Mouse (Mus musculus) midbrain, embryonic 12.5 days (tissue): ENCODE results near the gene Kyat3. TPM values are rescaled to one million over a fixed set of nuclear protein-coding genes. Genes with fewer than 3 reads are reported as not detected.
A peak's percentile ranks its signal among the peaks of the same experiment; 100 is the strongest.
"Not testable (repeated sequence)": the region's sequence is repeated elsewhere in the genome, so short reads cannot be mapped to it uniquely, and the experiment has no call there.

Source experiments
- ATAC-seq: fragments of 200-750 bp; cut with Nextera tagmentation; 2 replicates; pipeline ENCODE4 v1.8.0; 2017; ENCODE audit warnings: low read depth, moderate TSS enrichment, moderate library complexity; ENCODE audit not compliant: low FRiP score
- H3K27ac ChIP-seq: fragments of 300-500 bp; sonication (generic); replicated peaks from 2 replicates; pipeline ENCODE4 v1.5.1; 2016; ENCODE audit warnings: mild to moderate bottlenecking
- H3K27me3 ChIP-seq: fragments of 300-500 bp; sonication (generic); 2 replicates; pipeline ENCODE4 v1.6.1; 2016; ENCODE audit warnings: mild to moderate bottlenecking
- H3K36me3 ChIP-seq: fragments of 300-500 bp; sonication (generic); 2 replicates; pipeline ENCODE4 v1.6.1; 2016
- H3K4me1 ChIP-seq: fragments of 300-500 bp; sonication (generic); 2 replicates; pipeline ENCODE4 v1.6.1; 2016
- H3K4me2 ChIP-seq: fragments of 300-500 bp; sonication (generic); replicated peaks from 2 replicates; pipeline ENCODE4 v1.6.1; 2016; ENCODE audit warnings: mild to moderate bottlenecking, moderate library complexity
- H3K4me3 ChIP-seq: fragments of 300-500 bp; sonication (generic); 2 replicates; pipeline ENCODE4 v1.5.1; 2016; ENCODE audit warnings: mild to moderate bottlenecking
- H3K9ac ChIP-seq: fragments of 300-500 bp; sonication (generic); replicated peaks from 2 replicates; pipeline ENCODE4 v1.6.1; 2016; ENCODE audit warnings: mild to moderate bottlenecking, moderate library complexity
- H3K9me3 ChIP-seq: fragments of 300-500 bp; sonication (generic); 2 replicates; pipeline ENCODE4 v1.6.1; 2016; ENCODE audit warnings: mild to moderate bottlenecking
- WGBS: fragments of 180-500 bp; shearing (Covaris S2); methylation state at CpG from one replicate; pipeline ENCODE4 v1.1.7; 2016; 5-methylcytosine and 5-hydroxymethylcytosine counted together
- polyA plus RNA-seq: library from polyadenylated mRNA; unstranded; fragments of >200 nt; fragmentation: Nextera tagmentation; extraction: Ambion mirVana; gene quantifications from 2 replicates; pipeline ENCODE4 v1.2.1, GENCODE M21; 2016

Kyat3 gene
- polyA plus RNA-seq, 1 experiment from 2014 or later, result 7.9 TPM

DNA sequence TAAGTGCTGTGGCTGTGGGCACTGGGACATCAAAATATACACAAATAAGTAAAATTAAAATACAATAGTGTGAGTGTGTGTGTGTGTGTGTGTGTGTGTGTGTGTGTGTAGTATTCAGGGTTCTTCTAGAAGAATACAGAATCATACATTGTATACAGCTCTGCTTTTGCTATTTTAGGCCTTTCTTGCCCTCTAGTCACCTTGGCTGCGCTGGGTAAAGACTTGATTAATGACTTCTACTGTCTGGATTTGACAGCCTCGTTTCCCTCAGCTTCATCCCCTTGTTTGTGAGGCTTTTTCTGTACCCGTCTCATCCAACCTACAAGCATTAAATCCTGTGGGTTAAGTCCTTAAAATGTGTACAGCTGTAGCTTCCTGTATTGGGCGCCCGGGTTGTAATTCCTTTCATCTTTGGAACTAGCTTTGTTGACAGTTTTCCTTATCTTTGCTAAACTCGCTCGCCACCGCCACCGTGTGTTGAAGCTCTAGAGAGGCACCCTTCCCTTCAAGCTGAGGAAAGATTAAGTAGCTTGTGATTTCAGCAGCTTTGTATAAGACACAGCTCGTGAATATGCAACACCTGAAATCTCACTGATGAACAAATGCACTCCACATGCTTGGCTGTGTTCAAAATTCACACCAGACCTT lies 9.6 kb downstream of the Kyat3 start:
- Histone ChIP-seq H3K4me1 (no peaks in the 10 kb centered on the region), H3K27me3 (no peaks in the 10 kb centered on the region), H3K27ac (no peak overlapping the region), H3K4me3 (no peak overlapping the region), H3K4me2 (no peak overlapping the region), H3K36me3 (no peaks in the 10 kb centered on the region), H3K9ac (no peak overlapping the region), H3K9me3 (no peaks in the 10 kb centered on the region)
- ATAC-seq, result peak; percentile 48; the same call in 1 of the 2 replicates
- WGBS, result 27% methylated on average over 10 of the region's 10 CpGs

- Histone ChIP-seq H3K27ac (no peak overlapping the region), H3K9me3 (no peaks in the 10 kb centered on the region), H3K27me3 (no peaks in the 10 kb centered on the region), H3K9ac (no peak overlapping the region), H3K4me3 (no peak overlapping the region), H3K4me2 (no peak overlapping the region), H3K36me3 (no peaks in the 10 kb centered on the region), H3K4me1 (no peaks in the 10 kb centered on the region)
- 93% methylated on average over 5 of the region's 5 CpGs for WGBS
- no peak for ATAC-seq
These were observed 10.5 kb downstream of the Kyat3 start for GRCm38 (mm10) chr3:142711372-142711771.

DNA sequence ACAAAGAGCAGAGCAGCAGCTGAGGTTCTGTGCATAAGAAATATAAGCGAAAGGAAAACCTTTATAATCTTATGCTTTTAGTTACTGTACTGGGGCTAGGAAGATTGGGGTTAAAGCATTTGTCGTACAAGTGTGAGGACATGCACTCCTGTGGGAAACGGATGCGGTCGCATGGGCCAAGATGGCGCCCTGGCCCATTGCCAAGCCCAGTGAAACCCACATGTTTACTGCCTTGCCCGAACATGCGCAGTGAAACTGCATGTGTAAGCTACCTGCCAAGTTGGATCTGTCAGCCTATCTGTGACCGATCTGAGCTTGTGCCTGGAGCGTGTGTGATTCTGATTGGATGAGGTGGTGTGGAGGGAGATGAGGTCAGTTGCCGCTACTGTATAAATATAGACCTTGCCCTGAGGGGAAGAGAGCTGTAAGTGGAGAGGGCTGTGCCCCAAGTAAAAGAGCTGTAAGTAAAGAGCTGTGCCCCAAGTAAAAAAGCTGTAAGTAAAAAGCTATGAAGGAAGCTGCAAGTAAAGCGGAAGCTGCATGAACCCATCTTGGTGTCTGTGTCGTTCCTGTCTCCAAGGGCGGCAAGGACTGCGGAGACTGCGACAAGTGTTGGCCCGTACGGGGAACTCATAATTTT lies 11.7 kb downstream of the Kyat3 start:
- not testable (repeated sequence) for H3K27ac ChIP-seq, H3K4me2 ChIP-seq, H3K36me3 ChIP-seq, H3K4me3 ChIP-seq, H3K9ac ChIP-seq, H3K27me3 ChIP-seq, H3K4me1 ChIP-seq, H3K9me3 ChIP-seq, ATAC-seq
- WGBS, result 95% methylated on average over 18 of the region's 18 CpGs

DNA sequence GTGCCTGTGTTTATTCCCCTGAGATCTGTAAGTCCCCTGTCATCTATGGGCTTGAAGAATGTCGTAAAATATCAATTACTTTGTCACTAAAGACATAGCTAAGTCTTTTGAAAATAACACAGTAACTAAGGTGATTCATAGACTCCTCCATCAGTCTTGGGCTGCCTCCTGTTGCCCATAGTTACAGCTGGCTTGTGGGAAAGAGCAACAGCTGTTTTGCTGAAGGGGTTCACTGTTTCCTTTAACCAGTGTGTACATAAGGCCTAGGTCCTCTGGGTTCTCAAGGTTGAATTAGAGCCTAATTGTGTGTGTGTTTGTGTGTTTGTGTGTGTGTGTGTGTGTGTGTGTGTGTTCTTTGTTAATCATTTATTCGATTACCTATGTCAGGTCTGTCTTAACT lies 24.6 kb downstream of the Kyat3 start:
- no peak overlapping the region for H3K4me2 ChIP-seq
- no peaks in the 10 kb centered on the region for H3K36me3 ChIP-seq
- H3K9ac ChIP-seq, result no peak overlapping the region
- H3K4me1 ChIP-seq, result no peaks in the 10 kb centered on the region
- no peak overlapping the region for H3K4me3 ChIP-seq
- ATAC-seq, result no peak
- no peaks in the 10 kb centered on the region for H3K9me3 ChIP-seq
- no peaks in the 10 kb centered on the region for H3K27me3 ChIP-seq
- no peak overlapping the region for H3K27ac ChIP-seq
- 78% methylated on average over 2 of the region's 2 CpGs for WGBS

DNA sequence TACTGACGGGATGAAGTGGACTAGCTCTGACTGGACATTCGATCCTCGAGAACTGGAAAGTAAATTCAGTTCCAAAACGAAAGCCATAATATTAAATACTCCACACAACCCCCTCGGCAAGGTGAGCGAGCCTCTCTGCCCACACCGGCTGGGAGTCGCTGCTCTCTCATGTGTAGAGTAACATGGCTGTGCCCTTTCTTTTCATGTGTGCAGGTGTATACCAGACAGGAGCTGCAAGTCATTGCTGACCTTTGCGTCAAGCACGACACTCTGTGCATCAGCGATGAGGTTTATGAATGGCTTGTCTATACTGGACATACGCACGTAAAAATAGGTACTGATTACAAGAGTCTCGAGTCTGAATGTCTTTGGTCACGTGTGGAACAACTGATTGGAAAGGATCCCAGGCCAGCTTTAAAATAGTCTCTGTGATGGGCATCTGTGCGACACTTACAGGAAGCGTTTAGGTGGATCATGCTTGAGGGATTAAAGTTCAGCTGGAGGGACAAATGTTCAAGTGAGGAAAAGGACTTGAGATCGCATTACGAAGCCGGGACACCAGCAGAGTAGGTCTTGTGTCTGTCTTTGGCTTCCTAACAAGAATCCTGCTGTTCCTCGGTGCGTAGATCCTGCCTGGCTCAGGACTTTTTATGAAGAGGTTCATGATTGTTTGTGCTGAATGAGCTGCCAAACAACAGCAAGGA lies 25.3 kb downstream of the Kyat3 start:
- no peaks in the 10 kb centered on the region for H3K36me3 ChIP-seq
- WGBS, result 91% methylated on average over 22 of the region's 22 CpGs
- ATAC-seq, result no peak
- no peak overlapping the region for H3K27ac ChIP-seq
- H3K9me3 ChIP-seq, result no peaks in the 10 kb centered on the region
- H3K4me2 ChIP-seq, result no peak overlapping the region
- no peak overlapping the region for H3K9ac ChIP-seq
- no peaks in the 10 kb centered on the region for H3K27me3 ChIP-seq
- no peaks in the 10 kb centered on the region for H3K4me1 ChIP-seq
- H3K4me3 ChIP-seq, result no peak overlapping the region

- Histone ChIP-seq H3K4me2 (no peak overlapping the region), H3K4me3 (no peak overlapping the region), H3K4me1 (no peaks in the 10 kb centered on the region), H3K36me3 (no peaks in the 10 kb centered on the region), H3K9ac (no peak overlapping the region), H3K27ac (no peak overlapping the region), H3K9me3 (no peaks in the 10 kb centered on the region), H3K27me3 (no peaks in the 10 kb centered on the region)
- ATAC-seq, result no peak
- 58% methylated on average over 12 of the region's 12 CpGs for WGBS
These were observed 33.4 kb downstream of the Kyat3 start for GRCm38 (mm10) chr3:142734291-142734690.

GRCm38 (mm10) chr3:142740896-142741295 lies 40.0 kb downstream of the Kyat3 start:
- no peaks in the 10 kb centered on the region for H3K27me3 ChIP-seq
- no peaks in the 10 kb centered on the region for H3K36me3 ChIP-seq
- no peak overlapping the region for H3K27ac ChIP-seq
- H3K9me3 ChIP-seq, result no peaks in the 10 kb centered on the region
- no peak overlapping the region for H3K4me2 ChIP-seq
- no peak for ATAC-seq
- H3K9ac ChIP-seq, result no peak overlapping the region
- no peaks in the 10 kb centered on the region for H3K4me1 ChIP-seq
- H3K4me3 ChIP-seq, result no peak overlapping the region
- 86% methylated on average over 7 of the region's 7 CpGs for WGBS

DNA sequence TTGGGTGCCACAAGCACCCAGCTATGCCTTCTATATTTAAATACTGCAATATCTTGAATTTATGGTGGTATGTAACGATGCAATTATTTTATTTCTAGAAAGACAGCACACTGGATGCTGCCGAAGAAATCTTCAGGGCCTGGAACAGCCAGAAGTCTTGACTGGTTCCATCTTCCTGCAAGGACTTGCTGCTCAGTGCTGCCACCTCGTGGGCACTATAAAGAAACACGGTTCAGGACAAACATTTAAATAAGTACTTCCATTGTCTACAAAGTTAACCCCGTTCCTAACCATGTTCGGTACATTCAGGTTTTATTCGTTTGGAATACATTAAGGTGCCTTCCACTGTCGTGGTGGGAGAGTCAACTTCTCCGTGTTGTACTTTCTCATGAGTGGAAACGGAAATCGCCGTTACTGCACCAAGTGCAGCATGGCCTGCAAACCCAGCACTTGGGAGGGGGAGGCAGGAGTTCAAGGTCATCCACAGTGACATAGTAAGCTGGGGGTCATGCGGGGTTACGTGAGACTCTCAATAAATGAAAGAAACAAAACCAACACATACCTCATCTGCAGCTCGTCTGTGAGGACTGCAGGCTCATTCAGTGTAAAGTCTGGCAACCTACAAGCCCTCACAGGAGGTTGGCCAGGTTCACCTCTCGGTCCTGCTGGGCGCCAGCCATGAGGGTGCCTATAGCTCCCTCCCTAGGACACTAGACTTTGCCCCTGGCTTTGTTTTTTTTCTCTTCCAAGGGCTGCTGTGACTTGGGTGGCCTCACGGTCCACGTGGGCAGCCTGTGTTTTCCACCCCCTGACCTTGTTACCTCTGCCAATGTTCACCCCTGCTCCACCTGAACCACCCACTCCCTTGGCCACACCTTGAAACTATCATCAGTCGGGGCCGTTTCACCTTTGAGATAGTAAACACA lies 43.4 kb downstream of the Kyat3 start:
- H3K9me3 ChIP-seq, result no peaks in the 10 kb centered on the region
- no peak overlapping the region for H3K9ac ChIP-seq
- H3K27ac ChIP-seq, result no peak overlapping the region
- H3K27me3 ChIP-seq, result no peaks in the 10 kb centered on the region
- H3K4me2 ChIP-seq, result no peak overlapping the region
- peak; percentile 41 for ATAC-seq
- WGBS, result 61% methylated on average over 21 of the region's 21 CpGs
- no peaks in the 10 kb centered on the region for H3K36me3 ChIP-seq
- no peak overlapping the region for H3K4me3 ChIP-seq
- H3K4me1 ChIP-seq, result no peaks in the 10 kb centered on the region

GRCm38 (mm10) chr3:142745076-142745475 lies 44.2 kb downstream of the Kyat3 start:
- no peak overlapping the region for H3K4me3 ChIP-seq
- no peaks in the 10 kb centered on the region for H3K36me3 ChIP-seq
- no peak overlapping the region for H3K27ac ChIP-seq
- ATAC-seq, result no peak
- H3K9ac ChIP-seq, result no peak overlapping the region
- no peaks in the 10 kb centered on the region for H3K9me3 ChIP-seq
- H3K4me1 ChIP-seq, result no peaks in the 10 kb centered on the region
- no peak overlapping the region for H3K4me2 ChIP-seq
- WGBS, result 91% methylated on average over 2 of the region's 2 CpGs
- H3K27me3 ChIP-seq, result no peaks in the 10 kb centered on the region

DNA sequence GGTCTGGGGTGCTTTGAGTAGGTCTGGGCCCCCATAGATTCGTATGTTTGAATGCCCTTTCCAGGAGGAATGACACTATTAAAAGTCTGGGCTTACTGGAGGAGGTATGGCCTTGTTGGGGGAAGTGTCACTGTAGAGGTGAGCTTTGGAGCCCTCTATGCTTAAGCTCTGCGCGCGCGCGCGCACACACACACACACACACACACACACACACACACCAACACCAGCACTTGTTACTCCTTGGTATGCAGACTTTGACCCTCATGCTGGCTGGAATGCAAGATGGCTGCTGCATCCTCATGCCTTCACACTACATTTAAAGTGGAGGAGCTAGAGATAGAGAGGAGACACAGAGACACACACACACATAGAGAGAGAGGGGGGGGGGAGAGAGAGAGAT lies 46.8 kb downstream of the Kyat3 start:
- H3K27me3 ChIP-seq, result no peaks in the 10 kb centered on the region

GRCm38 (mm10) chr3:142749131-142749530 lies 48.3 kb downstream of the Kyat3 start:
- no peaks in the 10 kb centered on the region for H3K27me3 ChIP-seq
- H3K4me2 ChIP-seq, result no peak overlapping the region
- WGBS, result 85% methylated on average over 16 of the region's 16 CpGs
- no peaks in the 10 kb centered on the region for H3K36me3 ChIP-seq
- no peak overlapping the region for H3K4me3 ChIP-seq
- no peaks in the 10 kb centered on the region for H3K9me3 ChIP-seq
- no peaks in the 10 kb centered on the region for H3K4me1 ChIP-seq
- no peak overlapping the region for H3K27ac ChIP-seq
- ATAC-seq, result no peak
- no peak overlapping the region for H3K9ac ChIP-seq

More for the DNA sequence above, 46.8 kb downstream of the Kyat3 start:
- H3K4me3 ChIP-seq, result no peak overlapping the region
- H3K27ac ChIP-seq, result no peak overlapping the region
- no peaks in the 10 kb centered on the region for H3K4me1 ChIP-seq
- H3K9ac ChIP-seq, result no peak overlapping the region
- H3K36me3 ChIP-seq, result no peaks in the 10 kb centered on the region
- WGBS, result 90% methylated on average over 7 of the region's 7 CpGs
- no peak for ATAC-seq
- no peaks in the 10 kb centered on the region for H3K9me3 ChIP-seq
- H3K4me2 ChIP-seq, result no peak overlapping the region
